Mouse (Mus musculus) T-helper 1 cell (primary cell): ENCODE measurements around the gene Lca5l.
"Not testable (repeated sequence)": the region's sequence is repeated elsewhere in the genome, so short reads cannot be mapped to it uniquely, and the experiment has no call there.

Experiments used
- in situ Hi-C: fragments of 300-600 bp; cut with MboI, MseI; formaldehyde crosslinking; loops from one replicate; pipeline ENCODE4 v1.15.1; 2025; ENCODE audit warnings: high pct_unique_total_duplicates

Gene Lca5l

DNA sequence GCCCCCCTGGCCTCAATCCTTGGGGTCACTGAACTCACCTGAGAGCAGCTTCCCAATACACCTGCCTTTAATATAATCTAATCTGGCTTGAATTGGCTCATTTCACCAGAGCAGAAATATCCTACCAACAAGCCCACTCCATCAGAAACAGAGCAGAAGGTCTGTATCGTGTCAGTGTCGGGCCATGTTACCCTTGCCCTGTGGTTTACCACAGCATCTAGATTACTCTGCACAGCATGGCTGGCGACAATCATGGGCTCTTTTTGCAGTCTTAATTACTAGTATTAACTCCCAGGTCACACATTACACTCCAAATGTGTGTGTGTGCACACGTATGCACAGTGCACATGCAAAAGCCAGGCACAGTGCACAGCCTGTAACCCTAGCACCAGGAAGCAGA lies 23.2 kb downstream of the Lca5l start:
- in situ Hi-C loops, result no loop called here

DNA sequence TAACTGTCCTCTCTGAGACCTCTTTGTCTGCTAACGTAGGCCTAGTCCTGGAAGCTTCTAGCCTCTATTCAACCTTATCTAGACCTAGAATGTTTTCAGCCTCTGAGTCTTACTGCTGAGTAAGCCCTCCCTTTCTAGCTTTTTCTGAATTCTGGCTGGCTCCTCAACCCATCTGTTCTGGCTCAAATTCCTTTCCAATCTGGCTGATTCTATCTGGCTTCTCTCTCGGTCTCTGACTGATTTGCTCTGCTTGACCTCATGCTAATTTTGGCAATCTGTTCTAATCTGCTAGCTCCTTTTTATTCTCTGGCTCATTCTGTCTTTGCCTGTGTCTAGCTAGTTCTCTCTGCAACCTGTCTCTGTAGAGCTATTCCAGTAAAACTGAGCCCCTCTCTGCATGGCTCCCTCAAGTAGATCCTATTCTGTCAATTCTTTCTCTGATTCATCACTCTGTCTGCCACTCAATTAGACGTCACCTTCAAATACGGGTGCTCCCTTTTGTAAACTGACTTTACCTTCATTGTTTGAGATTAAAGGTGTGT lies 26.3 kb downstream of the Lca5l start:
- in situ Hi-C loops, result no loop called here

DNA sequence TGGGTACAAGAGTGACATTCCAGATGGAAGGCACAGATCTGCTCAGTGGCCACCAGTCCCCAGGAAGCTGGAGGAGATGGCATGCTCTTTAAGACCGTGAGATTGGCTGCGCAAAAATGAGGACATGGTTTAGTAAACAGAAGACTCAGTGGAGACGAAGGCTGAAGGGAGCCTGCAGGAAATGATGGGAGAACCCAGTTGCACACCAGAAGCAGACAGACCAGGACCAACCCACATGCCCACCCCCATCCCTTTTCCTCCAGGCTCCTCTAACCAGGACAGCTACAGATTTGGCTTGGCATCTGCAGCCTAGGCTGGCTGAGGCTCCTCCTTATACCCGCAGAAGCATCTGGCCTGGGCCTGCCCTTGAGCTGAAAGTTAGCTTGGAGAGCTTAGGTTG lies 30.7 kb downstream of the Lca5l start:
- in situ Hi-C loops, result no loop called here

DNA sequence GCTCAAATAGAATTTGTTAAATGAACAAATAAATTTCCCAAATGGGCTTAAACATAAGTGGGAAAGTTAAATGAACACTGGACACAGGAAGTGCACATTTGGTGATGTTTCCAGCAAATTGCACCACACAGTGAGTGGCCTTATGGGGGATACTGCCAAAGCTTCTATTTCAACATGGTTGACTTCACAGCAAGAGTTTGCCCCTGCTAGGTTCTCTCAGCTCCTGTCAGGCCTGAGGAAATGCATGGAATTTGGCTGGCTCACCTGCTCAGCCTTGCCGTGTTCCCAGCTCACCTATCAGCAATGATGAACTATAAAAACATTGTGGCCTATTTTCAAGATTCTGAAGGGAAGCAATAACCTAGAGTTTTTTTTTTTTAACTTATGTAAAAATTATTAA lies 31.1 kb downstream of the Lca5l start:
- in situ Hi-C loops, result no loop called here

DNA sequence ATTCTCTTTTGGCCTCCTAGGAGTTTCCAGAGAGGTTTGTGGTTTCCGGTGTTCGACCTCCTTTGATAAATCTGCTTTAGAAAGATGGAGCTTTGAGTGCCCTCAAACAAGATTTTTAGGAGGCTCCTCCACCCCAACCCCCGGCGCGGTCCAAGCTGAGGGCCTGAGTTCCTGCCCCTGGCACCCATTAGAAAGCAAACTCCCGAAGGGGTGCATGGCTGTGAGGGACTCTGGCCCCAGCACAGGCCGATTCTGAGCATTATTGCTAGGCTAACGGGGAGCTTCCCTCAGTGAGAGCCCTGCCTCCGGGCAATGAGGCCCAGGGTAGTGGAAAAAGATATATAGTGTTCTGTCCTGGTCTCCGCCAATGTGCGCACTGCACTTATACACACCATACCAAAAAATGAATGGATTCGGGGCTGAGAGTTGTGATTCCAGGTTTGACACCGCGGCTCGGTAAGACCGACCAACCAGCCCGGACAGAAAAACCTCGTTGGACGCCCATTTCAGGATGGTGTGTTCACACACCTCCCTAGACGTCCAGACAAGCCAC lies 32.2 kb downstream of the Lca5l start:
- in situ Hi-C loops, result no loop called here

DNA sequence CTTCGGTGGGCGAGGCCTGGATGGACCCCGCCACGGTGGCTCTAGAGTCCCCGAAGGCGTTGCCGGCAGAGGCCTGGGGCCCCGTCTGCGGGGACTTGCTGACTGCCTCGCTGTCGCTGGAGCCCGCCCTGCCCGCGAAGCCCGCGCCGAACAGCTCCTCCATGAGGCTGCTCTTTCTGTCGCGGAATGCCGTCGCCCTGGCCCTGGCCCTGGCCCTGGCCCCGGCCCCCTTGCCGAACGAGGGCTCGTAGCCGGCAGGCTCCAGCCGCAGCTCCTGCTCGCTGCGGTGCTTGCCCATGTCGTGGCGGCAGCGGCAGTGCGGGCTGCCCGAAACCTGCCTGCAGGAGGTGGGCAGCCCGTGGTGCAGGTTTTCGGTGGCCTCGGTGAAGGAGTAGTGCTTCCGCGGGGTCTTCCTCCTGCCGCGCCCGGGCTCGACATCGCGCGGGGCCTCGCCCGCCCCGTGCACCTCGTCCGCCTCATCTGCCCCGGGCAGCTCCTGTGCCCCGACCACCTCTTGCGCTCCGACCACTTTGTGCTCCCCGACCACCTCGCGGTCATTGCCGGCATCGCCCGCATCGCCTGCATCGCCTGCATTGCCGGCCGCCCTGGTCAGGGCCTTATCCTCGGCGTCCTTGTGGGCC lies 32.9 kb downstream of the Lca5l start:
- in situ Hi-C loops, result no loop called here

DNA sequence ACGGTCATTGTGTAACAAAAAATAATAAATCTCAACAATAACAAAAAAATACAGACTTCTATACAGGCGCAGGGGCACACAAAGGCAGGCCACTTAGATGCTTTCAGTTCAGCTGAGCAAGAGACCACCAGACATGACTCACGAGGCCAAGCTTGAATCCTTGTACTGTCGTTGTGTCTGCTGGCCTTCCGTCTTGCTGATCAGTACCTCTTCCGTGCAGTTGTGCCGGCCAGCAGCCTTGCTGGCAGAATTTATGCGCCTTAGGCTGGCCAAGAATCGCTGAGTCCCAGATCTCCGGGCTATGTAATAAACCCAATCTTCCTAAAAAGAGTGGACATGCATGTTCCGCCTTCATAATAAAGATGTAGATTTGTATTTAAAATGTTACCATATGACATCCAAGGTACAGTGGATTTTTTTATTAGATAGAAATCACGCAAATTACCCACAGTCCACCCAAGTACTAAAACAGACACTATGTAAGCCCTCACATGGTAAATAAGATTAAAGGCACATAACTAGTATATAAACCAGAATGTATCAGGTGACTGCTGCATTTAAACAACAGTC lies 33.5 kb downstream of the Lca5l start:
- in situ Hi-C loops, result no loop called here

DNA sequence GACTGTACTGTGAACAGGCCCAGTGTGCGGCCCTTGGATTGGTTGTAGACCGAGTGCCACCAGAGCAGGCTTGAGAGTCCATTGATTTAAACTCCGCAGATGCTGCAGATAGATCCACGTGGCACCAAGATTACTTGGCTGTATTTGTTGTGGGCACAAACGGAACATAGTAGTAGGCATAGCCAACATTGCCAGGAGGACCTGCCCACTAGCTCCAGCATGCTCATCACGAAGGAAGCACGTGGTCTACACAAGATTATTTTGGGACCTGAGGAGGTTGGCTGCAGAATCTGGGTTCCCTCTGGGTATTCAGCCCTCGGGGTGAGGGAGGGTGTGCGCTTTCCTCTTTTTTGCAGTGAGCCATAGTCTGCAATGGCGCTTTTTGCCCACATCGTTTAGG lies 34.9 kb downstream of the Lca5l start:
- in situ Hi-C loops, result no loop called here

DNA sequence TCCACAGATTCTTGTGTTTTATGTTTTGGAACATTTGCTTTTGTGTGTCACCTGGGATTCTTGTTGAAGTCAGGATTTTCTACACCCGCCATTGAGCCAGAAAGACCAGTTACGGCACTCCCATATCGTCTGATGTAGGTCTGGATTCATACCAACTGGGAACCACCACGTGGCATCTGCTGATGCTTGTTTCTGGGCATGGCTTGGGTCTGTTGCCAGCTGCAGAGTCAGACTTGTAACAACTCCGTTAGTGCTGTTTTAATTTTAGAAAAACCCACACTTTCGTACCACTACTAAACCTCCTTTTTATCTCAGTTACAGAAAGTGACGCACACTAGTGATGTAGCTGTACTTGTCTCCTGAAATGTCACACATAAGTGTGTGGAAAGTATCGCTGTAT lies 36.1 kb downstream of the Lca5l start:
- in situ Hi-C loops, result no loop called here

DNA sequence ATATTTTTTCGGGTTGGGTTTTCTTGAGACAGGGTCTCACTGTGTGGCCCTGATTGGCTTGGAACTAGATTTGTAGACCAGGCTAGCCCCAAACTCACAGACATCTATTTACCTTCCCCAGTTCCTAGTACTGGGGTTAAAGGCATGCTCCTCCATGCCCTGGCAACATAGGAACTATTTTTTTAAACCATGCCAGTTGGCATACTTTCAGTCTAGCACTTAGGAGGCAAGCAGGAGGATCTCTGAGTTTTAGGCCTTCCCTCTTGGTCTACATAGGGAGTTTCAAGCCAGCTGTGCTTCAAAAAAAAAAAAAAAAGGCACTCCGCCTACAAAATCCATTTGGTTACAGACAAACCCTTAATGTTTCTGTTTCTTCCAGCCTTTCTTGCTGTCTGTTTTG lies 37.6 kb downstream of the Lca5l start:
- in situ Hi-C loops, result no loop called here

DNA sequence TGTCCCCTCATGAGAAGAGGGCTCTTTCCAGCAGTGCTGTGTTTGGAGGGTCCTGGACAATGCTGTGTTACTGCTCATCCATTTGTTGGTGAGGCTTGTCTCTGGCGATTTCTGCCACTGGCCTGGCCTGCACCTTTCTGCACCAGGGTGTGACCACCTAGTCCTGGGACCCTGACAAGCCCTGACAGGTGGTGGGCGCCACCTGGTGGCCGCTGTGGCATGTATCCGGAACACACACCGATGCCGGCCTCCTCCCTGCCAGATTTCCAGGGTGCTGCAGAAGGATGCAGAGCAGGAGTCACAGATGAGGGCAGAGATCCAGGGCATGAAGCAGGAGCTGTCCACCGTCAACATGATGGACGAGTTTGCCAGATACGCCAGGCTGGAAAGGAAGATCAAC lies 40.5 kb downstream of the Lca5l start:
- in situ Hi-C loops, result no loop called here

DNA sequence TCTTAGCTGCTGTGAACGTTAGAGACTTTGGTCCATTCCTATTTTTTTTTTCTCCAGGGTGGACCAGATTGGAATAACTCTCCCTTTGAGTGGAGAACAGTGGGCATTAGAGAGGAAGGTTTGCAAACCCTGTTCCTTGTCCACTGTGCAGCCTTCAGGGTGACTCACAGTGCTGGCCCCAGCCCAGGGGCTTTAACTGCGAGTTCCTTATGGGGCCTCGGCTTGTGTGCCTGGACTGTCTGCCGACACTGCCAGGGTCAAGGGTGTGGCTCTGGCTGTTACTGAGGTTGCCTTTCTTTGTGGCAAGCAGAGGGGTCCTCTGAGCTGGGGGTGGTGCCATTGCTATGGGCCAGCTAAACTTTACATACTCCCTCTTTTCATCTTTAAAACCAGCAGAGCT lies 41.1 kb downstream of the Lca5l start:
- in situ Hi-C loops, result no loop called here

DNA sequence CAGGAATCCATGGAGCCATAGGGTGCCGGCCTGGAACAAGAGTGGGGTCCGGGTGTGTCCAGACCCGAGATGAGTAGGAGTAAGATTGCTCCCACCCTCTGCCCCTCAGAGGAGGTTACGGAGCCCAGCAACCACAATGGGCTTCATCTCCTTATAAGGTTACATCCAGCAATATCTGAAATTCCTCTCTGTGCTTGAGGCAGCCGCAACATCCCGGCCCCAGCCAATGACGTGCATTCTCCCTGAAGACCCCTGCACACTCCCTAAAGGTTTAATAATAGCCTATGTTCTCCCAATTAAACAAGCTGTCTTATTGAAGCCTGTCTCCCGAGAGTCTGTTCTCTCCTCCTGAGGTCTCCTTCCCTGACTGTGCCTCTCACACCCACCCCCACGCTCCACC lies 42.8 kb downstream of the Lca5l start:
- in situ Hi-C loops, result no loop called here

DNA sequence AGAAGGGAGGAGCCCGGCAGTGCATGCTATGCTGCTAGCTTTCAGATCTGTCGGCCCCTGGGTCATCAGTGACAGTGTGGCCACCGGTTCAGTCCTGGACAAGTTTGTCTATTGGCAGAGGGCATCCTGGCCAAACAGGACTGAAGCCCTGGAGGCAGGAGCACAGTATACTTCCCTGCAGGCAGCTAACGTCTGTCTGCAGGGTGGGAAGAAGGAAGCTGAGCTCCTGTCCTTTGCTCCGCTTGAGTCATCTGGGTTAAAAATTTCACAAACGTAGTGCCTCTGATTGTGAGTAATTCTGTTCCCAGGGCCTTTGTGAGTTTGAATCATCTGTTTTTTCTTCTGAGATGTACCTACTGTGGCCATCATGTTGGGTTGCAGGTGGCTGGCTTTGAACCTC lies 43.2 kb downstream of the Lca5l start:
- in situ Hi-C loops, result no loop called here

DNA sequence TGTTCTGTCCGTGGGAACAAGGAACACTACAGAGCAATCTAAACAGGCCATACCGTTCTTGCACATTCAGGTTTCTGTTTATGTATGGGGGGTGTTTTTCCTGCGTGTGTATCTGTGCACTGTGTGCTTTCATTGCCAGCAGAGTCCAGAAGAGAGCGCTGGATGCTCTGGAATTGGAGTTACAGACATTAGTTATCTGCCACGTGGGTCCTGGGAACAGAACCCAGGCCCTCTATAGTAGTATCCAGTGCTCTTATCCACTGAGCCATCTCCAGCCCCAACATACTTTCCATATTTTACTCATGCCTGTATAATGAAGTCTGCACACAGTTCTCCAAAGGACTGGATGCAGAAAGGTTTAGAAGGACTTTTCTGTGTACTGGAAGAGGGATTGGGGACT lies 46.3 kb downstream of the Lca5l start:
- in situ Hi-C loops, result no loop called here

DNA sequence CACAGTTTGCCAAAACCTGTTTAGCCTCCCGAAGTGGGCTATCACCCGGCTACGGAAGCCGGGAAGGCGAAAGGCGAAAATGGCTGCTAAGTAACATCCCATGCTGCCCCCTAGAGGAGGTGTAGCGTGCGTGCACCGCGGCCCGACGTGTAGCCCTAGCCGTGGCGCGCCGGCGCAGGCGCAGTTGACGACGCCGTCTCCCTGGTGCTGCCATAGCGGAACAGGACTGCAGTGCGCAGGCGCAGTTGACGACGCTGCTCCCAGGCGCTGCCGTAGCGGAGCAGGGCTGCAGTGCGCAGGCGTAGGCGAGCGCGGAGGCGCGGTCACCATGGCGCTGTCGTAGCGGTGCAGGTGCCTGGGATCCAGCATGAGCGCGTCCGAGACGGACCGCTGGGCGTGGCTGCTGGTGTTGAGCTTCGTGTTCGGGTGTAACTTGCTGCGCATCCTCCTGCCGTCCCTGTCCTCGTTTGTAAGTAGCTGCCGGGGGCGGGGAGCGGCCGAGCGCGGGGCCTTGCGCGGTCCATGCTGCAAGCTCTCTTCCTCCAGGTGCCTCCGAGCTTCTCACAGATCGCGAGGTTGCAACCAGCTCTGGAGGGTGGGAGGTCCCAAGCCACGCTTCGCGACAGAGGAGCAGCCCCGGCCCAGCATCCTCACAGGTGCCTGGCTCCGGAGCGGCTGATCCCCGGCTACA lies 46.8 kb downstream of the Lca5l start, which contains the start of gene Wrb:
Gene Wrb (plus strand): TSS at position 298 of the 691 bp plus-strand sequence.
- in situ Hi-C loops, result no loop called here

DNA sequence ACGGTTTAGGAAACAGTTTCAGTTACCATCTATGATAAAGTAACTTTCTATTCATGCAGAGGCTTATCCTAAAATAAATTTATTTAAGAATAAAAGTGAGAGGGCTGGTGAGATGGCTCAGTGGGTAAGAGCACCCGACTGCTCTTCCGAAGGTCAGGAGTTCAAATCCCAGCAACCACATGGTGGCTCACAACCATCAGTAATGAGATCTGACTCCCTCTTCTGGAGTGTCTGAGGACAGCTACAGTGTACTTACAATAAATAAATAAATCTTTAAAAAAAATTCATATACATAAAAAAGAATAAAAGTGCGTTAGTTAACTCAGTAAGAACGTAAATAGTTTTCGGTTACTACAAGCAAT lies 47.3 kb downstream of the Lca5l start:
- in situ Hi-C loops, result not testable (repeated sequence)

DNA sequence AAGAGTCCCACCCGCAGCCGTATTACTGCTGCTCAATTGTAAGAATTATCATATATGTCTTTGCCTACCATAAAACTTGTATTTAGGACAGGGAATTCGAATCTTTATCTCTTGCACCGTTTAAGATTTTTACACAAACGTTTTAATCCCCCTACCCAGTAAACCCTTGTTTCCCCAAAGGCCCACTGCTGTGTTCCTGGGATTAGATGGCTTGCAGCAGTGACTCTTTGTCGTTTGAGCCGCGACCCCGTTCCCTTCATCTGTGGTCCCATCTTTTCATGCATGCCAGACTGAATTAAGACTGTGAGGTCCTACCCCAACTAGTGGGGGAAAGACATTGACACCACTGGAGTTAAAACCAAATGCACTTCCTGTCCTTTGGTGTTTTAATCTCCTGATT lies 63.6 kb downstream of the Lca5l start:
- in situ Hi-C loops, result no loop called here

DNA sequence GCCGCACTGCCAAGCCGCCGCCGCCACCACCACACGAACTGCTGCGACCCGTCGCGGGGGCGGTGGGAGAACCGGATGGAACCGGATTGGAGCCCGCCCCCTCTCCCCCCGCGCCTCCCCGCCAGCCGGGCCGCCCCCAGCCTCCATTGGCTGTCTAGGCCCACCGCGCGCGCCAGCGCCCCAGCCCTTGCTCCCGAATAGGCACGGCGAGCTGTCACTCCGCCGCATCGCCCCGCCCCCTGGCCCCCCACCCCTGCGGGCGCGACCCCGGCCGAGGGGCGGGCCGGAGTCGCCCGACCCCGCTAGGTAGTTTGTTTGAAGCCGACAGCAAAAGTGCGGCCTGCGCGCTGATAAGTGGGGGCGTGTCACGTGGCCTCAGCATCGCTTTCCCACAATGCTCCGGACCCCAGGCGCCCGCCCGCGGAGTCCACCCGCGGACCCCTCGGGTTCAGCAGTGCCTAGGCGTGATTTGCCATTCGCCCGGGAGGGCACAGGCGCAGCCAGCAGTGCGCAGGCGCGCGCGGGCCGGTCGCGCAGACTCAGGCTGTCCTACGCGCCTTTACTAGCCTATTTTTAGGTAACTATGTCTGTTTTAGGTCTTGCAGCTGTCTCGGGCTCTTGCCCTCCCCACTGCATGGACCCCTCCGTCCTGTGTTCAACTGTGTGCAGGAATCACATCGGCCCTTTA lies 64.3 kb downstream of the Lca5l start, which contains the start of gene Hmgn1:
Gene Hmgn1 (minus strand): TSS at position 73 of the 688 bp plus-strand sequence.
- in situ Hi-C loops, result no loop called here

DNA sequence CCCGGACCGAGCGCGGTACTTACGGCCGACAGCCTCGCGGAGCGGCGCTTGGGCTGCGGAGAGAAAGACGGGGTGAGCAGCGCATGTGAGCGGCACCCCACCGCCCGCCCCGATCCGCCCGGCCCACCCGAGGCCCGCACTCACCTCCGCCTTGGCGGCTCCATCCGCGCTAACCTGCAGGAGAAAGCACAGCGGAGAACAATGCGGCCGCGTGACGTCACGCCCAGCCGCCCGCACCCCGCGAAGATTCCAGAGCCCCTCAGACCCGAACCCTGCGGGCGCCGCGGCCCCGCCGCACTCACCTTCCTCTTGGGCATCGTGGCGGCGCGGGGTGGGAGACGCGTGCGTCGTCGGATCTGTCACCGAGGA lies 64.8 kb downstream of the Lca5l start:
- in situ Hi-C loops, result no loop called here

DNA sequence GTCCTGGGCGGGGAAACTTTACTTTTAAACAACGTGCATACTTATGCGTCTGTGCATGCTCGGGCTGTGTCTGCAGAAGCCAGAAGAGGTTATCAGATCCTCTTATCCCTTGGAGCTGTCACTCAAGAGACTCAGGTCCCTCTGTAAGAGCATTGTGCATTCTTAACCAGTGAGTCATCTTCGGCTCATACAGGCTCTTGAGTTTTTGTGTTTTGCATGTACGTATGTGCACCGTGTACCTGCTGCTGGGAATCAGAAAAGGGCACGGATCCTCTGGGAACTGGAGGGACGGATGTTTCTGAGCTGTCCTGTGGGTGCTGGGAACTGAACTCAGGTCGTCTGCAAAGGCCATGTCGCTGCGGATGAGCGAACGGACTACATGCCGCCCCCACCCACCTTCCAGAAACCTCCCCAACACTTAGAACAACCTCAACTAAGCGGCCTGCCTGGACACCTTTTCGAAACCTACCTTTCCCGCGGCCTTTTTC lies 65.3 kb downstream of the Lca5l start:
- in situ Hi-C loops, result no loop called here

DNA sequence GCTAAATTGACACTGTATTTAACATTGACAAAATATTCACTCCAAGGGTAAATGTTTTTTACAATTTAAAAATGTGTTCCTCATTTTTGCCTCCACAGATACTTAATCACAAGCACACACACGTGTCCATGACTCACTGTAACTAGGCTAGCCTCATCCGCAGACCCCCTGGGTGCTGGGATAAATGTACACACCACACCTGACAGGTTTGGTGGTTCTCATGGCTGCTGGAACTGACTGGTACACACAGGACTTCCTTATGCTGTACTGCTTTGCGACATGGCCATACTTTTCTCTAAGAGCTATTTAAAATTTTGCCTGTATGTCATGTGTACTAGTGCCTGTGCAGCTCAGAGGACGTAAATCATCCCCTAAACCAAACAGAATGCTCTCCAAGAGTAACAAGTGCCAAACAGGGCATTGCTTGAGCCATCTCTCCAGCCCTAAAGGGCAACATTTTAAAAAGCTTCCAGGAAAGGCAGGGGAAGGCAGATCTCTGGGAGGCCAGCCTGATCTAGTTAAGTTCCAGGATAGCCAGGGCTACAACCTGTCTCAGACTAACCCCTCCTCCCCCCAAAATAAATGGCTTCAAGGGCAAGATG lies 71.9 kb downstream of the Lca5l start:
- in situ Hi-C loops, result no loop called here
